Mouse (Mus musculus): Measurements from ENCODE around the gene Ndufa3. TPM values are rescaled to one million over a fixed set of nuclear protein-coding genes. Genes with fewer than 3 reads are reported as not detected.

Ndufa3 gene
- 170 and 221 TPM in 2 replicates for polyA plus RNA-seq (2012; rRNA removed)

GRCm38 (mm10) chr7:3617242-3617995 lies at the start of gene Ndufa3:
Ndufa3 (plus strand) TSS chr7:3617373.

GRCm38 (mm10) chr7:3616057-3616388 lies 1.1 kb upstream of the Ndufa3 start, which contains the start of gene Oscar:
Oscar (minus strand) TSS chr7:3616157.

GRCm38 (mm10) chr7:3629543-3630477 lies 12.6 kb downstream of the Ndufa3 start, which contains the start of the genes Tfpt and Prpf31:
Tfpt (minus strand) TSS chr7:3629929.
Prpf31 (plus strand) TSS chr7:3629985.

GRCm38 (mm10) chr7:3644672-3645487 lies 27.7 kb downstream of the Ndufa3 start, which contains the start of gene Cnot3:
Cnot3 (plus strand) TSS chr7:3645268.

GRCm38 (mm10) chr7:3665215-3666114 lies 48.3 kb downstream of the Ndufa3 start, which contains the start of gene Leng1:
Leng1 (minus strand) TSS chr7:3665840.

Other genes starting within 250 kb of the Ndufa3 start
- 6.6 and 8.6 TPM in 2 replicates for gene Cacng8, start 226.7 kb upstream of the Ndufa3 start, polyA plus RNA-seq (2012; rRNA removed)
- 0.41 and 1.1 TPM in 2 replicates for gene Cacng6, start 193.2 kb upstream of the Ndufa3 start, polyA plus RNA-seq (2012; rRNA removed)
- 0.11 TPM in 1 of 2 replicates, not detected in the other for gene Tarm1, start 114.7 kb upstream of the Ndufa3 start, polyA plus RNA-seq (2012; rRNA removed)
- 0.72 and 0.78 TPM in 2 replicates for gene Oscar, start 1.2 kb upstream of the Ndufa3 start, polyA plus RNA-seq (2012; rRNA removed)
- gene Tfpt, start 12.6 kb downstream of the Ndufa3 start, polyA plus RNA-seq (2012; rRNA removed) = 27.4 and 59.0 TPM in 2 replicates
- 109 and 130 TPM in 2 replicates for gene Prpf31, start 12.6 kb downstream of the Ndufa3 start, polyA plus RNA-seq (2012; rRNA removed)
- gene Cnot3, start 27.9 kb downstream of the Ndufa3 start, polyA plus RNA-seq (2012; rRNA removed) = 93.2 and 93.8 TPM in 2 replicates
- gene Leng1, start 48.5 kb downstream of the Ndufa3 start, polyA plus RNA-seq (2012; rRNA removed) = 9.6 and 14.9 TPM in 2 replicates
- gene Tmc4, start 60.2 kb downstream of the Ndufa3 start, polyA plus RNA-seq (2012; rRNA removed) = 11.1 and 12.2 TPM in 2 replicates
- 145 and 171 TPM in 2 replicates for gene Tsen34, start 75.5 kb downstream of the Ndufa3 start, polyA plus RNA-seq (2012; rRNA removed)
- gene Mboat7, start 76.2 kb downstream of the Ndufa3 start, polyA plus RNA-seq (2012; rRNA removed) = 27.2 and 42.3 TPM in 2 replicates
- gene Rps9, start 86.6 kb downstream of the Ndufa3 start, polyA plus RNA-seq (2012; rRNA removed) = 3,019 and 3,270 TPM in 2 replicates
- gene Pirb, start 103.0 kb downstream of the Ndufa3 start, polyA plus RNA-seq (2012; rRNA removed) = 0.20 and 0.22 TPM in 2 replicates
- not detected in 2 replicates for gene Gm15448, start 208.3 kb downstream of the Ndufa3 start, polyA plus RNA-seq (2012; rRNA removed)
- gene Pira2, start 227.7 kb downstream of the Ndufa3 start, polyA plus RNA-seq (2012; rRNA removed) = 0.01 and 0.02 TPM in 2 replicates

Measured in central nervous system, embryonic 11.5 days (tissue).